Mouse (Mus musculus) intestine, postnatal 0 days (tissue): ENCODE data around the gene A3galt2. TPM values are rescaled to one million over a fixed set of nuclear protein-coding genes. Genes with fewer than 3 reads are reported as not detected.

Experiments used
- ATAC-seq: fragments of 200-750 bp; cut with Nextera tagmentation; 2 replicates; pipeline ENCODE4 v1.8.0; 2017; ENCODE audit warnings: mild to moderate bottlenecking, moderate TSS enrichment, moderate library complexity
- H3K27ac ChIP-seq: fragments of 300-500 bp; sonication (generic); 2 replicates; pipeline ENCODE4 v1.5.1; 2014; ENCODE audit warnings: mild to moderate bottlenecking, low read depth, low read length, moderate library complexity
- H3K27me3 ChIP-seq: fragments of 300-500 bp; sonication (generic); replicated peaks from 2 replicates; pipeline ENCODE4 v1.6.1; 2014; ENCODE audit warnings: low read length, mixed read lengths; ENCODE audit not compliant: control insufficient read depth, insufficient read depth
- H3K36me3 ChIP-seq: fragments of 300-500 bp; sonication (generic); 2 replicates; pipeline ENCODE4 v1.6.1; 2014; ENCODE audit warnings: mild to moderate bottlenecking, moderate library complexity; ENCODE audit not compliant: control insufficient read depth, insufficient read depth
- H3K4me1 ChIP-seq: fragments of 300-500 bp; sonication (generic); replicated peaks from 2 replicates; pipeline ENCODE4 v1.6.1; 2014; ENCODE audit warnings: antibody characterized with exemption, low read length, mixed read lengths; ENCODE audit not compliant: control insufficient read depth, insufficient read depth
- H3K4me2 ChIP-seq: fragments of 300-500 bp; sonication (generic); replicated peaks from 2 replicates; pipeline ENCODE4 v1.6.1; 2014; ENCODE audit warnings: low read depth, mild to moderate bottlenecking, moderate library complexity
- H3K4me3 ChIP-seq: fragments of 300-500 bp; sonication (generic); 2 replicates; pipeline ENCODE4 v1.5.1; 2014; ENCODE audit warnings: low read depth, low read length
- H3K9ac ChIP-seq: fragments of 300-500 bp; sonication (generic); 2 replicates; pipeline ENCODE4 v1.6.1; 2014; ENCODE audit warnings: mild to moderate bottlenecking, low read depth, low read length
- H3K9me3 ChIP-seq: fragments of 300-500 bp; sonication (generic); 2 replicates; pipeline ENCODE4 v1.6.1; 2016; ENCODE audit warnings: mixed run types; ENCODE audit not compliant: control insufficient read depth
- CTCF ChIP-seq: sonication (generic); IDR thresholded peaks from 2 replicates; pipeline ENCODE4 v1.5.1; 2016; ENCODE audit warnings: low read depth, mild to moderate bottlenecking, control low read depth, antibody characterized with exemption, moderate library complexity
- WGBS: fragments of 180-500 bp; shearing (Covaris S2); extraction: QIAGEN DNeasy Blood & Tissue Kit; methylation state at CpG from one replicate; pipeline ENCODE4 v1.1.7; 2014; 5-methylcytosine and 5-hydroxymethylcytosine counted together
- polyA plus RNA-seq: library from polyadenylated mRNA; unstranded; fragments of >200 nt; fragmentation: Nextera tagmentation; extraction: Ambion mirVana; gene quantifications from 2 replicates; pipeline ENCODE4 v1.2.1, GENCODE M21; 2015

A3galt2 gene
- polyA plus RNA-seq, 1 experiment from 2014 or later = not detected

GRCm38 (mm10) chr4:128730271-128730670, 24.9 kb upstream of the A3galt2 start:
- H3K4me3 ChIP-seq = no peak overlapping the region
- no peaks in the 10 kb centered on the region; the same call in 1 of the 2 replicates for H3K36me3 ChIP-seq
- TF ChIP-seq CTCF = no peak
- H3K4me1 ChIP-seq = peaks cover 24% of the 10 kb centered on the region; the same call in 1 of the 2 replicates
- 0 out of 2 replicates have a peak overlapping the region, but pooled peaks have one; percentile 0 for H3K9ac ChIP-seq
- no peak for ATAC-seq
- no peaks in the 10 kb centered on the region for H3K27me3 ChIP-seq
- H3K4me2 ChIP-seq = peak overlapping the region; percentile 85
- WGBS = 72% methylated on average over 6 of the region's 6 CpGs
- no peaks in the 10 kb centered on the region for H3K9me3 ChIP-seq
- no peak overlapping the region for H3K27ac ChIP-seq

- Histone ChIP-seq H3K9me3 (no peaks in the 10 kb centered on the region), H3K27ac (no peak overlapping the region), H3K4me2 (no peak overlapping the region), H3K27me3 (no peaks in the 10 kb centered on the region), H3K4me1 (peaks cover 27% of the 10 kb centered on the region; the same call in 1 of the 2 replicates), H3K4me3 (no peak overlapping the region), H3K9ac (no peak overlapping the region), H3K36me3 (no peaks in the 10 kb centered on the region; the same call in 1 of the 2 replicates)
- WGBS = 49% methylated on average over 5 of the region's 5 CpGs
- no peak for ATAC-seq
- TF ChIP-seq CTCF = no peak
Observed at GRCm38 (mm10) chr4:128732794-128733193, 22.4 kb upstream of the A3galt2 start.

- H3K27me3 ChIP-seq = no peaks in the 10 kb centered on the region
- TF ChIP-seq CTCF = no peak
- H3K27ac ChIP-seq = peak overlapping the region; percentile 28
- no peak overlapping the region for H3K4me3 ChIP-seq
- H3K9me3 ChIP-seq = no peaks in the 10 kb centered on the region
- no peaks in the 10 kb centered on the region; the same call in 1 of the 2 replicates for H3K36me3 ChIP-seq
- whole genome bisulfite sequencing = 46% methylated on average over 6 of the region's 6 CpGs
- no peak for ATAC-seq
- no peak overlapping the region for H3K9ac ChIP-seq
- peaks cover 27% of the 10 kb centered on the region; the same call in 1 of the 2 replicates for H3K4me1 ChIP-seq
- 0 out of 2 replicates have a peak overlapping the region, but pooled peaks have one; percentile 30 for H3K4me2 ChIP-seq
Observed at GRCm38 (mm10) chr4:128733496-128733895, 21.7 kb upstream of the A3galt2 start.

- H3K27ac ChIP-seq = peak overlapping the region; percentile 28
- peak overlapping the region; percentile 30; the same call in 1 of the 2 replicates for H3K4me2 ChIP-seq
- no peaks in the 10 kb centered on the region for H3K27me3 ChIP-seq
- no peak overlapping the region for H3K9ac ChIP-seq
- TF ChIP-seq CTCF = no peak
- H3K4me3 ChIP-seq = no peak overlapping the region
- no peaks in the 10 kb centered on the region for H3K9me3 ChIP-seq
- H3K36me3 ChIP-seq = no peaks in the 10 kb centered on the region; the same call in 1 of the 2 replicates
- 33% methylated on average over 5 of the region's 5 CpGs for WGBS
- ATAC-seq = peak; percentile 18; the same call in 1 of the 2 replicates
- H3K4me1 ChIP-seq = peaks cover 26% of the 10 kb centered on the region; the same call in 1 of the 2 replicates
Observed at GRCm38 (mm10) chr4:128734217-128734616, 20.9 kb upstream of the A3galt2 start.

GRCm38 (mm10) chr4:128734721-128735671, 20.2 kb upstream of the A3galt2 start:
- peak; percentile 10; the same call in 1 of the 2 replicates for ATAC-seq
- 0 out of 2 replicates have a peak overlapping the region, but pooled peaks have one; percentile 30 for H3K4me2 ChIP-seq

GRCm38 (mm10) chr4:128737137-128737589, 18.0 kb upstream of the A3galt2 start:
- Histone ChIP-seq H3K9ac (no peak overlapping the region), H3K4me3 (no peak overlapping the region), H3K4me1 (peaks cover 20% of the 10 kb centered on the region; the same call in 1 of the 2 replicates), H3K27me3 (no peaks in the 10 kb centered on the region), H3K4me2 (no peak overlapping the region), H3K27ac (no peak overlapping the region), H3K36me3 (no peaks in the 10 kb centered on the region; the same call in 1 of the 2 replicates), H3K9me3 (no peaks in the 10 kb centered on the region)
- WGBS = 46% methylated on average over 6 of the region's 6 CpGs
- no peak for TF ChIP-seq CTCF
- no peak for ATAC-seq

More at GRCm38 (mm10) chr4:128734721-128735671, 20.2 kb upstream of the A3galt2 start:
- Histone ChIP-seq H3K36me3 (no peaks in the 10 kb centered on the region; the same call in 1 of the 2 replicates), H3K27ac (peak overlapping the region; percentile 17), H3K4me3 (no peak overlapping the region), H3K9ac (no peak overlapping the region), H3K4me1 (peaks cover 20% of the 10 kb centered on the region; the same call in 1 of the 2 replicates), H3K27me3 (no peaks in the 10 kb centered on the region), H3K9me3 (no peaks in the 10 kb centered on the region)
- WGBS = 66% methylated on average over 18 of the region's 18 CpGs
- no peak for TF ChIP-seq CTCF
